ENCODE assay signal across 13 mouse cellular contexts in genomic region chr11:88976320-88976719, GRCm38 (mm10). TPM values are rescaled to one million over a fixed set of nuclear protein-coding genes. Genes with fewer than 3 reads are reported as not detected.
DNase-seq lines count a peak whose midpoint lies in the region; ATAC-seq and TF ChIP-seq lines count a peak whose summit lies in the region.
"Had no signal": no experiment of that assay in that cellular context is flagged by ENCODE, and none has a peak within 500 bp of the region (broad histone marks: within the 10 kb centered on the region; RNA-seq: fewer than 3 reads in every experiment).

No protein-coding gene starts in this region.

- no peaks in the 10 kb centered on the region for H3K36me3 ChIP-seq in hindbrain, embryonic 11.5 days (ENCODE audit: control insufficient read depth, insufficient read depth, low read length)
- H3K36me3 ChIP-seq in hindbrain, embryonic 13.5 days, result peaks cover 3% of the 10 kb centered on the region; the same call in 1 of the 2 replicates
- H3K36me3 ChIP-seq in lung, postnatal 0 days (ENCODE audit: insufficient read depth, low read length), result no peaks in the 10 kb centered on the region
- H3K36me3 ChIP-seq in ES-E14 (ENCODE audit: control insufficient read depth, insufficient read depth, low read length, poor library complexity, severe bottlenecking), result peaks cover 5% of the 10 kb centered on the region
- H3K36me3 ChIP-seq: lung, embryonic 15.5 days had no signal

- H3K9ac ChIP-seq in hindbrain, embryonic 11.5 days (ENCODE audit: low read depth, low read length), result no peak overlapping the region
- H3K9ac ChIP-seq in hindbrain, embryonic 13.5 days, result no peak overlapping the region
- H3K9ac ChIP-seq in lung, postnatal 0 days (replicated peaks; ENCODE audit: low read depth), result no peak overlapping the region
- H3K9ac ChIP-seq in ES-E14 (ENCODE audit: insufficient read depth, low read depth, low read length, poor library complexity, severe bottlenecking), result no peak overlapping the region
- H3K9ac ChIP-seq: heart, embryonic 13.5 days; lung, embryonic 15.5 days had no signal

- ATAC-seq in hindbrain, embryonic 11.5 days (ENCODE audit: low FRiP score), result no peak
- ATAC-seq in hindbrain, embryonic 13.5 days (ENCODE audit: low FRiP score), result no peak
- no peak for ATAC-seq in lung, postnatal 0 days
- peak; percentile 47 for ATAC-seq in megakaryocyte progenitor cell, adult 5-6 weeks (replicated peaks; ENCODE audit: poor library complexity)

- H3K9me3 ChIP-seq in hindbrain, embryonic 11.5 days (ENCODE audit: control insufficient read depth, low read length), result no peaks in the 10 kb centered on the region
- no peaks in the 10 kb centered on the region for H3K9me3 ChIP-seq in hindbrain, embryonic 13.5 days
- H3K9me3 ChIP-seq in lung, postnatal 0 days (ENCODE audit: low read length), result no peaks in the 10 kb centered on the region
- H3K9me3 ChIP-seq in ES-E14 (ENCODE audit: control insufficient read depth, insufficient read depth, low read depth, low read length), result no peaks in the 10 kb centered on the region
- H3K9me3 ChIP-seq: heart, embryonic 13.5 days; lung, embryonic 15.5 days had no signal

- WGBS in hindbrain, embryonic 11.5 days, result 92% methylated on average over 2 of the region's 2 CpGs
- WGBS in hindbrain, embryonic 13.5 days, result 92% methylated on average over 2 of the region's 2 CpGs
- WGBS in lung, postnatal 0 days, result 98% methylated on average over 2 of the region's 2 CpGs

- DNase-seq in hindbrain, embryonic 11.5 days (ENCODE audit: low spot score), result peak; percentile 18
- DNase-seq in lung, postnatal 0 days (ENCODE audit: low spot score), result no peak
- no peak for DNase-seq in lung, postnatal 14 days
- no peak for DNase-seq in ES-E14 (ENCODE audit: low read depth, low spot score)
- no peak for DNase-seq in testis, postnatal 10 days (ENCODE audit: low spot score)
- no peak for DNase-seq in spleen, postnatal 14 days (ENCODE audit: low spot score in 2 of 2)
- DNase-seq: kidney, adult 18-20 months; midbrain, embryonic 14.5 days had no signal

- no peak overlapping the region for H3K4me3 ChIP-seq in hindbrain, embryonic 11.5 days (ENCODE audit: low read depth, low read length)
- no peak overlapping the region for H3K4me3 ChIP-seq in hindbrain, embryonic 13.5 days
- no peak overlapping the region for H3K4me3 ChIP-seq in lung, postnatal 0 days (ENCODE audit: low read depth, low read length)
- H3K4me3 ChIP-seq in ES-E14 (ENCODE audit: insufficient read depth in 1 of 2, low read depth in 1 of 2, low read length in 2 of 2, poor library complexity in 1 of 2, severe bottlenecking in 1 of 2), result no peak overlapping the region
- H3K4me3 ChIP-seq: heart, embryonic 13.5 days; lung, embryonic 15.5 days had no signal

- H3K27me3 ChIP-seq in hindbrain, embryonic 11.5 days (ENCODE audit: control insufficient read depth, insufficient read depth, low read length), result no peaks in the 10 kb centered on the region
- no peaks in the 10 kb centered on the region for H3K27me3 ChIP-seq in hindbrain, embryonic 13.5 days
- no peaks in the 10 kb centered on the region for H3K27me3 ChIP-seq in lung, postnatal 0 days (replicated peaks; ENCODE audit: insufficient read depth, low read length)
- H3K27me3 ChIP-seq: heart, embryonic 13.5 days; lung, embryonic 15.5 days had no signal

- no peak overlapping the region for H3K27ac ChIP-seq in hindbrain, embryonic 11.5 days (ENCODE audit: low read depth, low read length)
- no peak overlapping the region for H3K27ac ChIP-seq in hindbrain, embryonic 13.5 days
- H3K27ac ChIP-seq in lung, postnatal 0 days (ENCODE audit: low read length), result no peak overlapping the region
- no peak overlapping the region for H3K27ac ChIP-seq in ES-E14 (ENCODE audit: insufficient read depth, low read depth, low read length, poor library complexity, severe bottlenecking)
- H3K27ac ChIP-seq: heart, embryonic 13.5 days; lung, embryonic 15.5 days had no signal

- TF ChIP-seq EP300 in lung, postnatal 0 days (IDR thresholded peaks at IDR 0.05), result no peak

- H3K4me1 ChIP-seq in hindbrain, embryonic 11.5 days (replicated peaks; ENCODE audit: control insufficient read depth, insufficient read depth, low read length), result no peaks in the 10 kb centered on the region
- H3K4me1 ChIP-seq in hindbrain, embryonic 13.5 days (replicated peaks), result peaks cover 15% of the 10 kb centered on the region
- no peaks in the 10 kb centered on the region; the same call in none of the 2 replicates for H3K4me1 ChIP-seq in lung, postnatal 0 days (ENCODE audit: insufficient read depth, low read depth, low read length)
- H3K4me1 ChIP-seq in ES-E14 (ENCODE audit: control insufficient read depth in 2 of 2, insufficient read depth in 2 of 2, low read length in 2 of 2, poor library complexity in 1 of 2), result peaks cover 2 to 11% of the 10 kb centered on the region in 2 experiments; a peak in 2 of 4 replicates

- H3K4me2 ChIP-seq in hindbrain, embryonic 11.5 days (replicated peaks; ENCODE audit: low read depth, low read length), result no peak overlapping the region
- H3K4me2 ChIP-seq in hindbrain, embryonic 13.5 days, result no peak overlapping the region
- no peak overlapping the region for H3K4me2 ChIP-seq in lung, postnatal 0 days (replicated peaks; ENCODE audit: low read depth, low read length)
- H3K4me2 ChIP-seq: heart, embryonic 13.5 days; lung, embryonic 15.5 days had no signal

- peak; percentile 53 for TF ChIP-seq CTCF in lung, postnatal 0 days (IDR thresholded peaks at IDR 0.05)

- in situ Hi-C loops in ES-E14 (cut with MboI; ENCODE audit: low sequenced_read_pairs in 2 of 2, unreplicated experiment in 2 of 2), result no loop called here

TF ChIP-seq in ES-E14, 5 proteins besides CTCF, POLR2A, EP300 and RAD21:
- no peak for TF ChIP-seq MAFK (IDR thresholded peaks at IDR 0.05; ENCODE audit: insufficient read depth, low read depth, low read length)
- TF ChIP-seq ZC3H11A (IDR thresholded peaks at IDR 0.05; ENCODE audit: borderline replicate concordance, low read depth, low read length), result 0 out of 2 replicates have a peak, but pooled peaks have one; percentile 7
TF ChIP-seq in ES-E14: peak in this region for 1.

RNA-seq across cellular contexts. Expression of gene Coil, which starts 6.3 kb away (rescaled TPM):
- 18.5 and 18.8 TPM in 2 replicates for polyA plus RNA-seq in hindbrain, embryonic 11.5 days (2014; fragmentation: Nextera tagmentation; extraction: Ambion mirVana)
- 26.7 and 27.3 TPM in 2 replicates for polyA plus RNA-seq in hindbrain, embryonic 13.5 days (2015; fragmentation: Nextera tagmentation; extraction: Ambion mirVana)
- polyA plus RNA-seq in lung, postnatal 0 days (2015; fragmentation: Nextera tagmentation; extraction: Ambion mirVana), result 5.6 and 5.8 TPM in 2 replicates
- 28.8 and 37.8 TPM in 2 replicates for total RNA-seq in ES-E14 (2012; rRNA removed)
- 7.6 and 10.1 TPM in 2 replicates for total RNA-seq in megakaryocyte progenitor cell, adult 5-6 weeks (2015)
- total RNA-seq in megakaryocyte progenitor cell, adult 5-6 weeks (2017), result 11.2 and 11.7 TPM in 2 replicates

RNA-seq across cellular contexts. Expression of gene Elobl, which starts 9.6 kb away (rescaled TPM):
- polyA plus RNA-seq in hindbrain, embryonic 11.5 days (2014; fragmentation: Nextera tagmentation; extraction: Ambion mirVana), result not detected in 2 replicates
- not detected in 2 replicates for polyA plus RNA-seq in hindbrain, embryonic 13.5 days (2015; fragmentation: Nextera tagmentation; extraction: Ambion mirVana)
- not detected in 2 replicates for polyA plus RNA-seq in lung, postnatal 0 days (2015; fragmentation: Nextera tagmentation; extraction: Ambion mirVana)
- total RNA-seq in ES-E14 (2012; rRNA removed), result 0.95 and 1.6 TPM in 2 replicates
- not detected in 2 replicates for total RNA-seq in megakaryocyte progenitor cell, adult 5-6 weeks (2015)
- total RNA-seq in megakaryocyte progenitor cell, adult 5-6 weeks (2017), result not detected in 2 replicates
- total RNA-seq: gastrocnemius, adult 18-20 months had no signal
- polyA plus RNA-seq: heart, embryonic 13.5 days; lung, embryonic 15.5 days; midbrain, embryonic 14.5 days had no signal

RNA-seq across cellular contexts. Expression of gene Scpep1, which starts 21.1 kb away (rescaled TPM):
- 59.4 and 61.8 TPM in 2 replicates for polyA plus RNA-seq in hindbrain, embryonic 11.5 days (2014; fragmentation: Nextera tagmentation; extraction: Ambion mirVana)
- 24.5 and 26.0 TPM in 2 replicates for polyA plus RNA-seq in hindbrain, embryonic 13.5 days (2015; fragmentation: Nextera tagmentation; extraction: Ambion mirVana)
- 63.0 and 68.8 TPM in 2 replicates for polyA plus RNA-seq in lung, postnatal 0 days (2015; fragmentation: Nextera tagmentation; extraction: Ambion mirVana)
- 140 and 208 TPM in 2 replicates for total RNA-seq in ES-E14 (2012; rRNA removed)
- total RNA-seq in megakaryocyte progenitor cell, adult 5-6 weeks (2015), result 25.0 and 25.4 TPM in 2 replicates
- 13.8 and 15.0 TPM in 2 replicates for total RNA-seq in megakaryocyte progenitor cell, adult 5-6 weeks (2017)

RNA-seq across cellular contexts. Expression of gene Trim25, which starts 22.9 kb away (rescaled TPM):
- 3.6 and 3.8 TPM in 2 replicates for polyA plus RNA-seq in hindbrain, embryonic 11.5 days (2014; fragmentation: Nextera tagmentation; extraction: Ambion mirVana)
- polyA plus RNA-seq in hindbrain, embryonic 13.5 days (2015; fragmentation: Nextera tagmentation; extraction: Ambion mirVana), result 4.6 and 4.8 TPM in 2 replicates
- 23.5 and 24.3 TPM in 2 replicates for polyA plus RNA-seq in lung, postnatal 0 days (2015; fragmentation: Nextera tagmentation; extraction: Ambion mirVana)
- 37.8 TPM in 2 replicates for total RNA-seq in ES-E14 (2012; rRNA removed)
- total RNA-seq in megakaryocyte progenitor cell, adult 5-6 weeks (2015), result 22.8 and 28.2 TPM in 2 replicates
- 16.7 and 21.2 TPM in 2 replicates for total RNA-seq in megakaryocyte progenitor cell, adult 5-6 weeks (2017)
